Mouse (Mus musculus) kidney, adult 8-10 months (tissue): ENCODE measurements around the gene Tbcel.

Source experiments
- DNase-seq, 2 experiments: peaks; one replicate each; pipeline ENCODE4 v3.0.0; 2022

Tbcel gene

GRCm38 (mm10) chr9:42507709-42508108 is at the start of gene Tbcel:
Tbcel (minus strand) TSS chr9:42507809.
- no peak for DNase-seq

DNA sequence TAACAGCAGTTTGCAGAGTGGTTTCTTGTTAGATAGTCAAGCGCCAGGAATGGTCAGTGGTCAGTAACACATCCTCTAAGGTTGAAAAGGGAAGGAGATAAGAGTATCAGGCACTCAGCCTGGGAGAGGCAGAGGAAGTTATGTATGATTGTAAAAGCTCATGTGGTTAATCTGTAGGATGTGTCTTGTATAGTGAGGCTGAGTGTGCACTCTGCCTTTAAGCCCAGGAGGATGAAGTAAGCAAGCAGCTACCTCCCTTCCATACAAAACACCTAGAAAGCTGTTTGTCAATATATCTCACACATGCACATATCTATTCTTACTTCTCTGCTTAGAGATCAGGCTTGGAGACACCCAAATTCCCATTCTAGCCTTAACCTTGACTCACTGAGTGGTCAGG is 47.6 kb upstream of the Tbcel start:
- DNase-seq, result no peak

- DNase-seq, result peak; percentile 24 to 54
Observed at GRCm38 (mm10) chr9:42550116-42550515, 42.5 kb upstream of the Tbcel start.

GRCm38 (mm10) chr9:42548981-42549380 is 41.4 kb upstream of the Tbcel start:
- DNase-seq, result no peak

DNA sequence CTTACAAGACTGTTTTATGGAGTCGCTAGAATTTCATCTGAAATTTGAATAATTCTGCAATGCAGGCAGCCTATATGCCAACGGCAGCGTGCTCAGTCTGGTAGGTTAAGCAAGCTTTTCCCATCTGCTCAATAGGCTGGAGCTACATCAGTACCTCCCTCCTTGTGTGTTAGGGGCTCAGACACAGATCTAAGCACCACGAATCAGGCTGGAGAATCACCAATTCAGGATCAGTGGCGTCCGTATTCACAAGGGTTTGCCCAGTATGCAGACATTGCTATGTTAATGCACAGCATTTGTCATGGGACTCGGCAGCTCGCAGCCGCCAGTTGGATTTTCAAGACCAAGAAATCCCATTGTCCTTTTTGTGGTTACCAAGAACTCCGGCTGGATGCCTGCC is 36.9 kb upstream of the Tbcel start:
- no peak for DNase-seq

- DNase-seq, result no peak
Observed at GRCm38 (mm10) chr9:42533491-42533890, 25.9 kb upstream of the Tbcel start.

- no peak for DNase-seq
Observed at GRCm38 (mm10) chr9:42533041-42533440, 25.4 kb upstream of the Tbcel start.

GRCm38 (mm10) chr9:42531951-42532350 is 24.3 kb upstream of the Tbcel start:
- DNase-seq, result no peak

DNA sequence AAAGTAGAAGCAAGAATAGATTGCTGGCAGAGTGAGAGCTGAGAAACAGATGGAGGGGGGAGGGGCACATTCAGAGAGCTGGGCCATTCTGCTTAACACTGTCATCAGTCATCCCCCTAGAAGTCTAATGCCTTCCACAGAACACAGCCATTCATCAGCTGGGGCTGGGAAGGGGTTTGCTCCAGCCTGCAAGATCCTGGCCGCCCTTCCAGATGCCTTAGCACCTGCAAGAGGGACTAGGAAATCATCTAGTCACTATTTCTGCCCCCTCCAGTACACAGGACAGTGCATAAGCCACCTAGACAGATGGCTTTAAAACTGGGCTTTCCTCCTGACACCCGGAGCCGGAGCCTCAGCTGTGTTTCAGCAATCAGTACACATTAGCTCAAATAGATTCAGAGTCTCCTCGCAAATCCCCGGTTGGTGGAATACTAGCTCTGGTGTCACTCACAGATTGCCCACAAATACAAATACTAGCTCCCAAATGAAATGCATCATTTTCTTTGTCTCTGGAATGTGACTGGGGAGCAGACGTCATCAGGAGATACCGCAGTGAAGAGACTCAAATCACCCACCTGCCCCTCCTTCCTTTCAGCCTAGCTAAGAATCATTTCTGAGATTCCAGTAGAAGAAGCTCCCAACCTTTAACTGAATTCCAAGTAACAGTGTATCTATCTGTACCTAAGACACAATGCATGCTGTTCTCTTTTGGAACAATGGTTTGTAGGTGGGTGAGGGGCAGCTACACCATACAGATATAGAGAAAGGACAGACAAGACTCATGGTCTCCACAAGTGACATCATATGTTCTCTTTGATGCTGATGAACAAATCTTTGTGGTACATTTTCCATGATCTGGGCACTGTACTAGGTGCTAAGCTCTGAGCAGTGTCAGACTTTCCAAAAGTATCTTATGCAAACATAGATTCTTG is 22.9 kb upstream of the Tbcel start:
- DNase-seq, result no peak

DNA sequence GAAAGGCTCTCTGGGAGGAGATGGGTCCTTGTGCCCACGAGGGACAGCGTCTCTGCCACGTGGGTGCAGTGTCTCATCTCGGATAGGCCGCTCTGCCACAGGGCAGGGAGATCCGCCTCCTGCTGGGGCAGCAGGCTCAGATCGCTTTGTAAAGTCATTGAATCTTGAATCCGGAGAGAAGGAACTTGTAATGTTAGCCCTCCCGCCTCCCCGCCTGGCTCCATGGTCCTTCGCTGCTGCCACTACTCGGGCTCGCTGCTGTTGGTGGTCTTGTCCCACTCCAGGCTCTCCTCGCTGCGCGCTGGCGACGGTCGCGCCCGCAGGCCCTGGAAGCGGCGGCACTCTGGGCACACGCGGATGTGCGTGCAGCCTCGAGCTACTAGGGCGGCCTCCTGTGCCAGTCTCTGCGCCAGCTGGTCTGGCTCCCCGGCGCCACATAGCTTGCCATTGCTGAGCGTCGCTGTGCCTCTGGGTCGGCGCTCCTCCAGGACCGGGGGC is 13.0 kb upstream of the Tbcel start:
- DNase-seq, result peak in 1 of 2 experiments; percentile 17

DNA sequence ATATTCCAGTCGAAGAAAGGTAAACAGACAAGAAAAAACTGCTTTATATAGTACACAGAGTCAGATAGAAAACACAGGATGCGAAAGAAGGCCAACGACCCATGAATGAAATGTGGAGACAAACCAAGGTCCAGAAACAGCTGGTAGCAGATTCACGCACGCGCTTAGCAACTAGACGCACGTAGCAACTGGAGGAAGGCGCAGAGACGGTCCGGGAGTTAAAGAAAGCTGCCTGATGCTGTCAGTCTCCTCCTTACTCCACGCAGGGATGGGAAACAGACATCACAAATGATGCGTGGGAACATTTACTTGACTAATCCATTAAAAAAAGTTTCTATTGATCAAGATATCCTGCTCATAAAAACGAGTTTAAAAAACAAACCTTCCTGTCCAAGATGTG is 10.6 kb upstream of the Tbcel start:
- no peak for DNase-seq

DNA sequence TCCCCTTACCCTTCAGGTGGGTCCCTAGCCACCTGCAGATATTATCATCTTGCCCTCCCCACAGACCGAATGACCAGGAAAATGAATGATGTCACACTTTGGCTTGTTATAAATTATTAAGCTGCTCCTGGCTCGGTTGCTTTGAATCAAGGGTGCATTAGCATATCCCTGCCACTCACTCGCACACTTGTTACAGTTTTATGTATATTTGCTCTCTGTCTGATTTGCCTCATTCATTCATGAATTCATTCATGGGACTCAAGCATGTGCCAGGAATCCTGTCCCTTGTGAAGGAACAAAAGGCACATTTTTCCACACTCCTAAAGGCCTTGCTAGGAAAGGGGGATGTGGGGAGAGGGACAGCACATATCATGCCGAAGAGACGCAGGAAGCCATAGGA is 5.5 kb upstream of the Tbcel start:
- DNase-seq, result peak in 1 of 2 experiments; percentile 18

DNA sequence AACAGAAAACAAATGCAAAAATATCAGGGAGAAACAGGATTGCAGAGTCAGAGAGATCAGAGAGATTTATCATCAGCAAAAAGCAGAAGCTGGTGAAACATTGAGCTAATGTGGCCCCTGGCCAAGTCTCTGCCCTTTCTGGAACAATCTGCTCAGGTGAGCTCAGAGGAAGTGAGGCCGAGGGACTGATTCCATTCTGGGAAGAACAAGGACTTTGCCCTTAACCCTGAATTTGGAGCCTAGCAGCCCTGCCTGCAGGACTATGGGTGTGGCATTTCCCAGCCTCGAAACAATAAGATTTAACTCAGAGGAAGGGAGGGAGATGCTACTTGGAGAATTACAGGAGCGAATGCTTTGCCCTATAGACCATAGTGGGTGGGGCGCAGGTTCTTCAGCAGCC is 4.7 kb upstream of the Tbcel start:
- DNase-seq, result peak; percentile 81 to 91

DNA sequence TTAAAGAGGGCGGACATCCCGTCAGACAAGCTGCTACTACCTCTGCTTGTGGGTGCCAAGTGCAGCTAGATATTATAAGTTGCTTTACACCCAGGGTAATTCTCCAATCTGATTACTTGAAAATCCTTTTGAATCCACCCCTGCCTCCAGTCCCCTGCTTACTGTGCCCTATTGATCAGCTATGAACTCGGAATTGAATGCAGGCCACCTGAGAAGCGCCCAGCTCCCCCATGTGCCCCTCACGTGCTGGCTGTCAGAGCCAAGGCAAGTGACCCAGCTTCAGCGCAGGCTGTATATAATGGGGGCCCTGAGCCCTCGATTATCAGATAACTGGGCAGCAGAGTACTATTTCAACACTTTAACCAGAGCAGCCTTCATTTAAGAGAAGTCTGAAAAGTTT is 626 bp upstream of the Tbcel start:
- DNase-seq, result no peak

DNA sequence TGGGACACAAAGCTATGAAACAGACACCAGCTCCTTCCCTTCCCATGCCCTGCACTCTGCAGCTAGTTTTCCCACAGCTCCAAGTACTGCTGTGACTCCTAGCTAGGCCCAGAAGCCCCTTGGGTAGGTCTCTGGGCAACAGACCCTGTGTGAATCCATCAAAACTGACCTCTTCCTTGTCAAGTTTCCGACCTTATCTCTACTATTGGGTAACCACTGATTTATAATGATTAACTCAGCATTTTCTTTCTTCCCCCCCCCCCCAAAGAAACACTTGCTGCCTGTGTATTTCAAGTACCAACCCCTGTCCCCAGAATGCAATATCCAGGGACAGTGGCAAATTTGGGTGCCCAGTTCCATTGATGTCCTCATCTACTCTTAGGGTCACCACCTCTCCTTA is 587 bp downstream of the Tbcel start:
- no peak for DNase-seq

DNA sequence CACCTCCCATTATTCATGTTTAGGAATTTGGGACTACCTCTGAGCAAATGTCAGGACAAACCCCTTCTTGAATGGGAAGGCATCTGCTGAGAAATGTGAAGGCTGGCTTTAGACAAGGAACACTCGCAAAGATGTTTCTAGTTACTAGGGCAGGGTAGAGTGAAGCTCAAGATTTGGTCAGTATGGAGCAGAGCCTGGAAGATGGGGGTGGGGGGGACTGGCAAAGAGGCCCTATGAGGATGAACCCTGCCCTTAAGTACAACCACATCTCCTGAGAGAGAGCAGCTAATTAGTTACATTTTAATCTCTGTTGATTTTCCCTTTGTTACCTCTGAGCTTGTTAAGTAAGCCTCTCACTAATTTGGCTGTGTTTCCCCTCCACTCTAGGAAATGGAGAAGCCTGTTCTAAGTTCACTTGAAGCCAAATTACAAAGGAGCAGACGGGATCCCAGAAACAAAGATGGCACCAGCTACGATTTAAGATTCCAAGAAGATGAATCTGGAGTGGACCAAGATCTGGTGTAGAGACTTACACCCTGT is 2.6 kb downstream of the Tbcel start:
- DNase-seq, result peak; percentile 34 to 55

DNA sequence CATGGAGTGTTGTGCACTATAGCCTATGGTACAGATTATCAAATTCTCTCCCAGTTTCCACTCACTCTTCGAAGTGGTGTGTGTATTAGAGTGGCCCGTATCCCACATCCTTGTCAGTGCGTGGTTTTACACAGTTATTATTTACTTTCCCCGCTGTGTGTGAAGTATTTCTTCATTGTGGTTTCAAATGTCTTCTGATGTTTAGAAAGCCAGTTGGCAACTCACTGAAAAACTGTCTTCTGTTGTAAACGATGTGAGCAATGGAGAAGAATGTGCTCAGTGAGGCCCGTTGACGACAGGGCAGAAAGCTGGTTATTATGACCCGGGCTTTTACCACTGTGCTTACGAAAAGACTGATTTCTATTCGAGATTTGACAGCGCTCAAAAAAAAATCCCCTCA is 3.0 kb downstream of the Tbcel start:
- no peak for DNase-seq

- DNase-seq, result no peak
Observed at GRCm38 (mm10) chr9:42503709-42504108, 3.9 kb downstream of the Tbcel start.

GRCm38 (mm10) chr9:42496296-42496695 is 11.3 kb downstream of the Tbcel start:
- no peak for DNase-seq

GRCm38 (mm10) chr9:42491780-42492179 is 15.8 kb downstream of the Tbcel start:
- DNase-seq, result no peak

DNA sequence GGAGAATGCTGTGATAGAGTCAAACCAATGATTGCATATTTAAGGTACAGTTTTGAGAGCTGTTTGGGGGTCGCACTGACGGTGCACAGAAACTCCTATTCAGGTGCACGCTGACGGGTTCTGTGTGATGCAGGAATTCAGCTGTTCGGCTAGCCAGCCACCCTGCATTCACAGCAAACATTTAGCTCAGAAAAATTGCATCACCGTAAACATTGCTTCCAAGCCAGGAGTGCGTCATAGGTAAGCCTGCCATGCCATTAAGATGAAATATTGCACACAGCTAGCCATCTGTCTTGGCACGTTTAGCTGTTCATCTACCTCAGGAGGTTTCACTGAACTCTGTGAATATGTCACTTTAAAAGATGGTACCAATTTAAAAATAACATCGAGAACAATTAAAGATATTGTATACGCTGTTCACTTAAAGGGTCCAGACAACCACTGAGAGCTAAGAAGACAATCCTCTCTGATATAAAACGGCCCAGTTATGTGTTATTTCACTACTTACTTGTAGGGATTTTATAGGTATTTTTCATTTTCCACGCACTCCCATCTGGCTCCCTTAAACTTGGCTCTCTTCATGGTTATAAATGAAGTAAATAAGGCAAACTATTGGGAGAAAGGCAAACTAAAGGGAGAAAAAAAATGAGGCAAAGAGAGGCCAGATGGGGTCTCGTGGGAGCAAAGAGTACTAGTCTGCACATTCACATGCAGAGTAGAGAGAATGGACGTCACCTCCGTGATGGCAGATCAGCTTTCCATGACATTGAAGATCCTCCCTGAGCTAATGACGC is 16.8 kb downstream of the Tbcel start:
- DNase-seq, result no peak

DNA sequence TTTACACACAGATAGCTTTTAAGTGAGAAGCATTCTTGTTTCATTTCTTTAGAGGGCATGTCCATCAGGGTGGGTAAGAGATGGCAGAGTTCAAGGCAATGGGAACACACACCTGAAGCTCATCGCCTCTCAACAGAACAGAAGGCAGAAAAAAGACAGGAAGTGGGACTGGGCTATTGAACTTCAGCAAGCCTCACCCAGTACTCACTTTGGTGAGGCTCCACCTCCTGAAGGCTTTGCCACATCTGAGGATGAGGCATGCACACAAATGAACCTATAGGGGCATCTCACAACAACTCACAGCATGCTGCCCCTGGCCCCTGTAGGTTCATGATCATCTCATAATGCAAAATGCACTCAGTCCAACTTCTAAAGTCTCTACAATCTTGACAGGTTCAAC is 19.5 kb downstream of the Tbcel start:
- no peak for DNase-seq

DNA sequence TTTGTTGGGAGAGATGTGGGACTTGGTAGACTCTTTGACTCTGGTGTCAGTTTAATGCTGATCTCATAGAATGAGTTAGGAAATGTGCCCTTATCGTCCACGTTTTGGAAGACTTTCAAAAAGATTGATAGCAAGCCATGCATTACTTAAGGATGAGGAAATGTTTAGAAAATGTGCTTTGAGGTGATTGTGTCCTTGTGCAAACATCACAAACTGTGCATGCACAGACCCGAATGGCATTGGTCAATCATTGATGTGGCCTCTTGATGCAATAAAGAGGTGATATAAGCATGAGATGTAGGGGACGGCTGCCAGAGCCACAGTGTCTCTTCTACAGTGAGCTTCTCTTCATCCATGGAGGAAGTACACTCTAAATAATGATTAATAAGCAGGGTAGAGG is 20.7 kb downstream of the Tbcel start:
- no peak for DNase-seq

DNA sequence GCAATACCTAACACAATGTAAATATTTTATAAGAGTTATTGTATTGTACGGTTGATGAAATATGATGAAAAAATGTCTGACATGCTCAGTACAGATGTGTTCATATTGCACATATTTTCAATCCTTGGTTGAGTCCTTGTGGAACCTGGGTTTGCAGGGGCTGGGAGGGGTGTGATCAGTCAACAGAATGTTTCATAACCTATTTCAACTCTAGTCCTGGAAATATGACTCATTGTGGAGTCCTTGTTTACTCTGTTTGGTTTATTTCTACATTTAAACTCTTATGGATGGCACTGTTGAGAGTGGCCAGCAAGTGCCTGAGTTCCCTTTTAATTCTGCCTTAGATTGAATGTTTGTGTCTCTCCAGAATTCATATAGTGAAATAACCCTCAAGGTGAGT is 22.9 kb downstream of the Tbcel start:
- no peak for DNase-seq
